Mouse (Mus musculus) lung, embryonic 16.5 days (tissue): ENCODE data around the gene Abtb2. TPM values are rescaled to one million over a fixed set of nuclear protein-coding genes. Genes with fewer than 3 reads are reported as not detected.

ENCODE experiments used
- ATAC-seq: fragments of 200-750 bp; cut with Nextera tagmentation; 2 replicates; pipeline ENCODE4 v1.8.0; 2017; ENCODE audit warnings: low read depth, mild to moderate bottlenecking, moderate library complexity
- H3K27ac ChIP-seq: fragments of 300-500 bp; sonication (generic); 2 replicates; pipeline ENCODE4 v1.5.1; 2014; ENCODE audit warnings: mild to moderate bottlenecking, control low read depth, low read length
- H3K27me3 ChIP-seq: fragments of 300-500 bp; sonication (generic); 2 replicates; pipeline ENCODE4 v1.6.1; 2014; ENCODE audit warnings: low read depth, low read length, mixed read lengths; ENCODE audit not compliant: control insufficient read depth, insufficient read depth
- H3K36me3 ChIP-seq: fragments of 300-500 bp; sonication (generic); 2 replicates; pipeline ENCODE4 v1.6.1; 2014; ENCODE audit warnings: low read length; ENCODE audit not compliant: control insufficient read depth, insufficient read depth
- H3K4me1 ChIP-seq: fragments of 300-500 bp; sonication (generic); replicated peaks from 2 replicates; pipeline ENCODE4 v1.6.1; 2014; ENCODE audit warnings: low read length, mixed read lengths; ENCODE audit not compliant: control insufficient read depth, insufficient read depth
- H3K4me2 ChIP-seq: fragments of 300-500 bp; sonication (generic); 2 replicates; pipeline ENCODE4 v1.6.1; 2014; ENCODE audit warnings: low read depth, low read length, control low read depth
- H3K4me3 ChIP-seq: fragments of 300-500 bp; sonication (generic); 2 replicates; pipeline ENCODE4 v1.5.1; 2014; ENCODE audit warnings: mild to moderate bottlenecking, low read length, control low read depth
- H3K9ac ChIP-seq: fragments of 300-500 bp; sonication (generic); 2 replicates; pipeline ENCODE4 v1.6.1; 2014; ENCODE audit warnings: low read length, control low read depth
- H3K9me3 ChIP-seq: fragments of 300-500 bp; sonication (generic); 2 replicates; pipeline ENCODE4 v1.6.1; 2016; ENCODE audit warnings: low read length; ENCODE audit not compliant: control insufficient read depth
- WGBS: fragments of 180-500 bp; shearing (Covaris S2); extraction: QIAGEN DNeasy Blood & Tissue Kit; methylation state at CpG from one replicate; pipeline ENCODE4 v1.1.7; 2014; 5-methylcytosine and 5-hydroxymethylcytosine counted together
- polyA plus RNA-seq: library from polyadenylated mRNA; unstranded; fragments of >200 nt; fragmentation: Nextera tagmentation; extraction: Ambion mirVana; gene quantifications from 2 replicates; pipeline ENCODE4 v1.2.1, GENCODE M21; 2015

Abtb2 gene
- polyA plus RNA-seq, 1 experiment from 2014 or later: 7.7 TPM

GRCm38 (mm10) chr2:103625349-103625932, 59.3 kb downstream of the Abtb2 start:
- Histone ChIP-seq H3K9ac (no peak overlapping the region), H3K4me1 (peaks cover 10% of the 10 kb centered on the region; the same call in 1 of the 2 replicates), H3K4me3 (no peak overlapping the region), H3K36me3 (no peaks in the 10 kb centered on the region), H3K27me3 (no peaks in the 10 kb centered on the region), H3K9me3 (no peaks in the 10 kb centered on the region), H3K27ac (no peak overlapping the region), H3K4me2 (no peak overlapping the region)
- ATAC-seq: no peak
- WGBS: 28% methylated on average over 7 of the region's 7 CpGs

DNA sequence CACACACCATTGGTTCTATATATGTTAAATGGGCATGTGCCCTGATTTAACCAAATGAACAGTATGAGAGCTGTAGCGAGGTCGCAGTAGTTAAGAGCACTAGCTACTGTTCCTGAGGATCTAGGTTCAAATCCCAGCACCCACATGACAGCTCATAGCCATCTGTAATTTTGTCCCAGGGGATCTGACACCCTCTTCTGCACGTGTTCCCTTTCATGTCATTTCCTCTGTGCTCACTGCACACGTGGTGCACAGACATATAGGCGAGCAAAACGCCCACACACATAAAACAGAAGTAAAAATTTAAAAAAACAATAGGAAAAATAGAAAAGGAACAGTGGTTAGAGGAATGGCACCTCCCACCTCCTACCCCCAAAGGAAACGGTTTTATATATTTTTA, 61.0 kb downstream of the Abtb2 start:
- H3K4me2 ChIP-seq: no peak overlapping the region
- H3K9ac ChIP-seq: no peak overlapping the region
- no peak overlapping the region for H3K27ac ChIP-seq
- no peaks in the 10 kb centered on the region for H3K27me3 ChIP-seq
- WGBS: 71% methylated on average over 7 of the region's 7 CpGs
- H3K4me3 ChIP-seq: no peak overlapping the region
- peaks cover 15% of the 10 kb centered on the region for H3K4me1 ChIP-seq
- ATAC-seq: no peak
- no peaks in the 10 kb centered on the region for H3K9me3 ChIP-seq
- H3K36me3 ChIP-seq: no peaks in the 10 kb centered on the region

- H3K36me3 ChIP-seq: no peaks in the 10 kb centered on the region
- peaks cover 17% of the 10 kb centered on the region for H3K4me1 ChIP-seq
- no peak overlapping the region for H3K4me3 ChIP-seq
- H3K4me2 ChIP-seq: no peak overlapping the region
- 68% methylated on average over 5 of the region's 5 CpGs for WGBS
- no peak for ATAC-seq
- no peak overlapping the region for H3K9ac ChIP-seq
- no peaks in the 10 kb centered on the region for H3K9me3 ChIP-seq
- H3K27me3 ChIP-seq: no peaks in the 10 kb centered on the region
- no peak overlapping the region for H3K27ac ChIP-seq
Observed at GRCm38 (mm10) chr2:103629956-103630355, 63.8 kb downstream of the Abtb2 start.

- no peak overlapping the region for H3K4me2 ChIP-seq
- WGBS: 37% methylated on average over 7 of the region's 7 CpGs
- no peak overlapping the region for H3K4me3 ChIP-seq
- H3K9ac ChIP-seq: no peak overlapping the region
- no peak overlapping the region for H3K27ac ChIP-seq
- H3K27me3 ChIP-seq: no peaks in the 10 kb centered on the region
- H3K4me1 ChIP-seq: peaks cover 12% of the 10 kb centered on the region; the same call in 1 of the 2 replicates
- ATAC-seq: peak; percentile 56; the same call in 1 of the 2 replicates
- no peaks in the 10 kb centered on the region for H3K36me3 ChIP-seq
- no peaks in the 10 kb centered on the region for H3K9me3 ChIP-seq
Observed at GRCm38 (mm10) chr2:103631293-103631717, 65.2 kb downstream of the Abtb2 start.

DNA sequence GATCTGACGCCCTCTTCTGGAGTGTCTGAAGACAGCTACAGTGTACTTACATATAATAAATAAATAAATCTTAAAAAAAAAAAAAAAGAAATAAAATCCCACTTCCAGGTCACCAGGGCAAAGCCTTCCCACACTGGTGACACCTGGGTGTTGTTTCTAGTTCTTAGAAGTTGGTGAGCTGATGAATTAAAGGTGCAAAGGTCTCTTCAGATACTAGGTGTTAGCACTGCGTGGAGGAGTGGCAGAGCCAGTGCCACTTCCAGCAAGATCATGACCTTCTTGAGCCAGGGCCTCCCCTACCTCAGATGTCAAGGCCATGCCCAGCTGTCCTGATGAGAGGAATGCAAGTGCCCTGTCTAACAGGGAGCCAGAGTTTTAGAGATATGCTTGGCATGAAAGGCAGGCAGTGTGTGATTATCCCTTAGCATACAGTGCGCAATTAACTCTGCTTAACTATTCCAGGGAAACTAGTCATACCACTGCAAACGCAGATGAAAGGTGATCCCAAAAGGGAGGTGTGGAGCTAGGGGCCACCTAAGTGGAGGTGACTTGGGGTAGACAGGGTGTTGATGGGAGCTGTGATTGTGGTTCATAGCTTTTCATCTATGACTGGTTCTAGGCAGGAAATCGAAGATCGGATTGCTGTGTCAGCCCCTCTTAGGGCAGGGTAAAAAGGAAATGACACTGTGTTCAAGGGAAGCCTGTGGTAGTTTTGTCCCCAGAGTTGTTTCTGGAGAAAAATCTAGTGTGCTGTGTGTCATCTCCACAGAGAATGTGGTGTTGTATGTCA, 66.2 kb downstream of the Abtb2 start:
- Histone ChIP-seq H3K36me3 (no peaks in the 10 kb centered on the region), H3K9me3 (no peaks in the 10 kb centered on the region), H3K9ac (no peak overlapping the region), H3K27me3 (no peaks in the 10 kb centered on the region), H3K4me3 (no peak overlapping the region), H3K27ac (no peak overlapping the region), H3K4me1 (peaks cover 12% of the 10 kb centered on the region; the same call in 1 of the 2 replicates), H3K4me2 (no peak overlapping the region)
- no peak for ATAC-seq
- WGBS: 53% methylated on average over 6 of the region's 6 CpGs

DNA sequence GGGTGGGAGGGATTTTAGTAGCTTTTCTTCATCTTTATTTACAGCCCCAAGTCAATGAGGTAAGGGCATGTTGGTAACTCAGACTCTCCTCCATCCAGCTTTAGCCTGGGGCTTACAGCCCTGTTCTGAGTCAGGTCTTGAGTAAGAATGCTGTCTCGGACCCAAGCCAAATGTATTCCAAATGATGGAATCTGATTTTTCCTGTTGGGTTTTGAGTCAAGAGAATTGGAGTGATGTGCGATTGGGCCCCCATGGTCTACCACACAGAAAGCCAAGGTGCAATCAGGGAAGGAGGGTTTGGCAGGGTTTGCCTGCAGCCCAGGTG, 66.8 kb downstream of the Abtb2 start:
- H3K9me3 ChIP-seq: no peaks in the 10 kb centered on the region
- no peak overlapping the region for H3K4me3 ChIP-seq
- ATAC-seq: no peak
- no peak overlapping the region for H3K27ac ChIP-seq
- no peak overlapping the region for H3K4me2 ChIP-seq
- H3K9ac ChIP-seq: no peak overlapping the region
- peaks cover 12% of the 10 kb centered on the region; the same call in 1 of the 2 replicates for H3K4me1 ChIP-seq
- no peaks in the 10 kb centered on the region for H3K36me3 ChIP-seq
- WGBS: 72% methylated on average over 2 of the region's 2 CpGs
- no peaks in the 10 kb centered on the region for H3K27me3 ChIP-seq

GRCm38 (mm10) chr2:103635731-103636487, 69.8 kb downstream of the Abtb2 start:
- Histone ChIP-seq H3K9ac (no peak overlapping the region), H3K4me3 (no peak overlapping the region), H3K4me1 (peaks cover 9% of the 10 kb centered on the region; the same call in 1 of the 2 replicates), H3K36me3 (no peaks in the 10 kb centered on the region), H3K9me3 (no peaks in the 10 kb centered on the region), H3K4me2 (no peak overlapping the region), H3K27me3 (no peaks in the 10 kb centered on the region), H3K27ac (no peak overlapping the region)
- ATAC-seq: no peak
- 86% methylated on average over 3 of the region's 3 CpGs for WGBS

- no peak overlapping the region for H3K4me2 ChIP-seq
- H3K9me3 ChIP-seq: no peaks in the 10 kb centered on the region
- H3K36me3 ChIP-seq: no peaks in the 10 kb centered on the region
- 47% methylated on average over 1 of the region's 1 CpGs for WGBS
- no peak overlapping the region for H3K27ac ChIP-seq
- no peak overlapping the region for H3K9ac ChIP-seq
- H3K27me3 ChIP-seq: no peaks in the 10 kb centered on the region
- H3K4me1 ChIP-seq: 0 out of 2 replicates have a peak, but pooled peaks cover 2% of the 10 kb centered on the region
- H3K4me3 ChIP-seq: no peak overlapping the region
- no peak for ATAC-seq
Observed at GRCm38 (mm10) chr2:103637385-103637784, 71.3 kb downstream of the Abtb2 start.

- Histone ChIP-seq H3K4me2 (no peak overlapping the region), H3K36me3 (no peaks in the 10 kb centered on the region), H3K9me3 (no peaks in the 10 kb centered on the region), H3K9ac (no peak overlapping the region), H3K27me3 (no peaks in the 10 kb centered on the region), H3K4me1 (no peaks in the 10 kb centered on the region), H3K27ac (no peak overlapping the region), H3K4me3 (no peak overlapping the region)
- WGBS: 93% methylated on average over 5 of the region's 5 CpGs
- no peak for ATAC-seq
Observed at GRCm38 (mm10) chr2:103637943-103638342, 71.8 kb downstream of the Abtb2 start.
